Mouse (Mus musculus) thymus, adult 18-20 months (tissue): Measurements from ENCODE around the gene Akp3.

Source experiments
- DNase-seq, 2 experiments: peaks; one replicate each; pipeline ENCODE4 v3.0.0; 2022; ENCODE audit warnings: mixed read lengths in 2 of 2

Akp3 gene

DNA sequence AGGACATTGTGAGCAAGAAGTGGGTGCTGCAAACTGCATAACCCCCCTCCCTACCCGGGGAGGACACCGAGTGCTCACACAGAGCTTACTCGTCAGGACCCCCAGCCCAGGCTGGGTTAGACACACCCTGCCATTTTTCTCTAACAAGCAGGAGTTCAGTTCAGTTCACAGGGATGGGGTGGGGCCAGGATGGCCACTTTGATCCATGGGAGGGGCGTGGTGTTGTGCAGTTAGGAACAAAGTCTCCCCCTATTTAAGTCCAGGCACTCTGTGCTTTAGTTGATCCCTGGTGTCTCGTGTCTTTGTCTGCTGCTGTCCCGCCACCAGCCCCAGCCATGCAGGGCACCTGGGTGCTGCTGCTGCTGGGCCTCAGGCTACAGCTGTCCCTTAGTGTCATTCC, at the start of gene Akp3:
Gene Akp3, plus strand, starts transcription at position 301 of the 400 bp plus-strand sequence.
- no peak for DNase-seq

GRCm38 (mm10) chr1:87086196-87086595, 38.6 kb upstream of the Akp3 start:
- no peak for DNase-seq

- no peak for DNase-seq
Measured at GRCm38 (mm10) chr1:87086964-87087363, 37.8 kb upstream of the Akp3 start.

GRCm38 (mm10) chr1:87089251-87089650, 35.5 kb upstream of the Akp3 start:
- DNase-seq = no peak

DNA sequence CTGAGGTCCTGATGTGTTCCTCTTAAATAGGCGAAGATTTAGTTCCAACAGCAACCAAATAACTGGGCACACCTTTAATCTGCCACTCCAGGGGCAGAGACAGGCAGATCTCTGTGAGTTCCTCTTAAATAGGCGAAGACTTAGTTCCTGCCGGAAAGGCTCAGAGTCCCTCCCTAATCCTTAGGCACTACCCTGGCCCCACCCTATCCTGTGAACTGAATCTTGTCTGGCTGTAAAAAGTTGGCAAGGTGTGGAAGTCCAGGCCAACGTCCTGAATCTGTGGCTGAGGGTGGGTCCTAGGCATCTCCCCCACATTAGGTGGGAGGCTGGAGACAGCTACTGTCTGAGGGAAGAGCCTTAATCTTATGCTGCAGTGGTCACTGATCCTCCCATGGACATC, 34.9 kb upstream of the Akp3 start, which contains the start of gene Alppl2:
Gene Alppl2, minus strand, starts transcription at position 101 of the 400 bp plus-strand sequence.
- DNase-seq = no peak

GRCm38 (mm10) chr1:87095642-87096041, 29.1 kb upstream of the Akp3 start:
- no peak for DNase-seq

DNA sequence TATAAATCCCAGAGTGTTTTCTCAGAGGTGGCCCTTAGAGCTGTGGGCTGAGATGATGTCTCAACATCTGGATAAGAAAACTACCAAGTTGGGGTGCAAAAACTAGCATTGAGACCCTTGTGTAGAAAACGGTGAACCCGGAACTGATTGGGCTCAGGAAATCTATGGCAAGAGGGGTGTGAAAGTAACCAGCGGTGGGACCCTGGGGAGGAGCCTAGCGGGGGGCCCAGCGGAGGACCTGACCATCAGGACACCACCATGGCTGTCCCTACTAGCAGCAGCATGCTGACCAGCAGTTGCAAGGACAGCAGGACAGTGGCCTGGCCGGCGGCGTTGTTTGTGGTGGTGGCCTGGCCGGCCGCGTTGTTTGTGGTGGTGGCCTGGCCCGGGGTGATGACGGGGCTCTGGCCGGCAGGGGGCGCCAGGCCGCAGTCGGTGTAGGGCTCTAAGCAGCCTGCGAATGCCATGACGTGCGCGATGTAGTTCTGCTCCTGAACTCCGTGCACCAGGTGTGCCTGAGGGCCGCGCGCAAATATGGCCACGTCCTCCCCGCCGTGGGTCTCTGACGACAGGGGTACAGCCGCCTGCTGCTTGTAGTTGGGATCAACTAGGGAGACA, 26.3 kb upstream of the Akp3 start:
- DNase-seq = no peak

GRCm38 (mm10) chr1:87101411-87101810, 23.4 kb upstream of the Akp3 start, which contains the start of gene Alpi:
Alpi (minus strand) TSS chr1:87101606.
- no peak for DNase-seq

DNA sequence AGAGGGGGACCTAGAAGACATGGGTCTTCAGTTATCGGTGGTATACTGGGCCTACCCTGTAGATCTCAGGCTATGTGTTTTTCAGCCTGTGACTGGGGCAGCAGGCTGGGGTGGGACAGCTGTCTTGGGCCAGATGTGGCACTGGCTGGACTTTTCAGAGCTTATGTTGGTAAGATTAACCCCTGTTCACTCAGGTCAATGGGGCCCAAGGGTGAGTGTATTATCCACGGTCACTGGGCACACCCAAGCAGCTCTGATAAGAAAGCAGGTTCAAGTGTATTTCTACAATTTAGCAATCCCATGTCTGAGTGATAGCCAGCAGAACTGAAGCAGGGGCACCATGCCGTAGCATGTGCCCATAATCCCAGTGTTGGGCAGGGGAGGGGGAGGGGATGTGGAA, 22.7 kb upstream of the Akp3 start:
- DNase-seq = no peak

DNA sequence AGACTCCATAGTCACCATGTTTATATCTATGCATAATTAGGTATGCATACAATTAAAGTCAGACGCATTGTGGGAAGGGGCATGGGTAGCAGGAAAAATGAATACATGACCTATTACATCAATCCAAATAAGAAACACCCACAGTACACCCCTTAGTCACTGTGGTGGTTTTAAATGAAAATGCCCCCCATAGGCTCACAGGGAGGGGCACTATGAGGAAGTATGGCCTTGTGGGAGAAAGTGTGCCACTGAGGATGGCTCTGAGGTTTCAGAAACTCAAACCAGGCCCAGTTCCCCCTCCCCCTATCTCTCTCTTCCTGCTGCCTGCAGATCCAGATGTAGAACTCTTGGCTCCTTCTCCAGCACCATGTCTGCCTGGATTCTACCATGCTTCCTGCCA, 20.8 kb upstream of the Akp3 start:
- DNase-seq = no peak

DNA sequence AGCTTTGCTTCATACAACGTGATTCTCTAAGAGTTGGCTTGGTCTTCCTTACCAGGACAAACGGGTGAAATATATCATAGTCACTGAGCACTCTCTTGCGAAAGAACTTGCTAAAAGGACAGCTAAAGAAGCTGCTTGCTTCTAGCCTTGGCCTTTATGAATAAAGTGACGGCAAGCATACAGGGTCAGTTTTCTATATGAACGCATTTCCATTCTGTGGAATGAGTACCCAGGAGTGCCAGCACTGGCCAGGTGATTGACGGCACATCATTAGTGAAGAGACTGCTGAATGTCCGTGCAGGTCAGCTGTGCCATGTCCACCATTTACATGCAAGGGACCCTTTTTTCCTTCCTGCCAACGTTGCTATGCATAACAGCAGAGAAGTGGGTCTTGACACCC, 18.2 kb upstream of the Akp3 start:
- DNase-seq = no peak

DNA sequence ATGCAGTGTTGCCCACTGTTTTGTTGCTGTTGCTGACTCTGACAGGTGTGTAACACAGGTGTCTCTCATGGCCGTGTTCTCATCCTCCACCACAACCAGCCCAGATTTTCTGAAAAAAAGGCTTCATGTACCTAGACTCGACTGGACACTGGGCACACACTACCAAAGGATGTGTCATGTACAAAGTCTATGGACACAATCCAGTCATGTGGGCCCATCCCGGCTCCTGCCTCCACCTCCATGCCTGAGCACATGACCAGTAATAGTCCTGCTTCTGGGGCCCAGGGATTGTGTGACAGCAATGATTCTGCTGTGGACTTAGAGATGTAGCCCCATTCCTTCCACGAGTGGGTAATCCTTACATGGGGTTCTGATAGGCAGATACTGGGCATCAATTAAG, 16.2 kb upstream of the Akp3 start:
- DNase-seq = no peak

- no peak for DNase-seq
Measured at GRCm38 (mm10) chr1:87111719-87112354, 12.9 kb upstream of the Akp3 start.

- DNase-seq = no peak
Measured at GRCm38 (mm10) chr1:87114784-87115183, 10.0 kb upstream of the Akp3 start.

DNA sequence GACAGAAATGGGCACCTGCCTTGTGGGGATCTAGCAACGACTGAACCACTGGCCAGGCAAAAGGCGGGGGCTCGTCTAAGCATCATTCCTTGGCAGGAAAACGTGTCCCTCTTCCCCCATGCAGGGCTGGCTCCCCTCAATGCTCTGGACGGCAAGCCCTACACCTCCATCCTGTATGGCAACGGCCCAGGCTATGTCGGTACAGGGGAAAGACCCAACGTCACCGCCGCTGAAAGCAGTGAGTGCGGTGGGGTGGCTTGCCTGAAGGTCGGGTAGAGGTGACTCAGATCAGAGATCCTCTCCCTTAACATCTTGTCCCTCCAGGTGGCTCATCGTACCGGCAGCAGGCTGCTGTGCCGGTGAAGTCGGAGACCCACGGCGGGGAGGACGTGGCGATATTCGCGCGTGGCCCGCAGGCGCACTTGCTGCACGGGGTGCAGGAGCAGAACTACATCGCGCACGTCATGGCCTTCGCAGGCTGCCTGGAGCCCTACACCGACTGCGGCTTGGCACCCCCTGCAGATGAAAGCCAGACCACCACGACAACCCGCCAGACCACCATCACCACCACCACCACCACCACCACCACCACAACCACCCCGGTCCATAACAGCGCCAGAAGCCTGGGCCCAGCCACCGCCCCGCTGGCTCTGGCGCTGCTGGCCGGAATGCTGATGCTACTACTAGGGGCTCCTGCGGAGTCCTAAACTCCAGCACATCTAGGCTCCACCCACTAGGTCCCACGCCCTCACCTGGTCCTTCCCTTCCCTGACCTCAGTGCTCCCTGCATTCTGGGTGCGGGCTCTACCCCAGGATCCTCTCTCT, 2.6 kb downstream of the Akp3 start:
- no peak for DNase-seq

- no peak for DNase-seq
Measured at GRCm38 (mm10) chr1:87131803-87132202, 7.0 kb downstream of the Akp3 start.

DNA sequence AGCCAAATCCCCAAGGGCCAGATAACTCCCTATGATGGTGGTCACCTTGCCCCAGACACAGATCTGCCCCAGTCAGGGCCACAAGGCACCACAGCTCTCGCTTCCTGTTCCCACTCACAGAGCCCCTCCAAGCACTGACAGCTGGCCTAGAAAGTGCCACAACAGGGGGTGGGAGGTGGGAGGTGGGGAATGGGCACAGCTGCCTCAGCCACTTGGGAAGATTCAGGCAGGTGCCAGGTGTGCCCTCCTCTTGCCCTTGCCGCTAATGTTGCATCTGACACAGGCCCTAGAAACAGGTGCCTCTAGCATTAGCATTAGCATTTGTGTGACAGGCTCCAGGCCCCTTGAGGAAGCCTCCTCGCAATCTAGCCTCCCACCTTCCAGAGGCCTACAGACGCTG, 16.8 kb downstream of the Akp3 start:
- DNase-seq = no peak

DNA sequence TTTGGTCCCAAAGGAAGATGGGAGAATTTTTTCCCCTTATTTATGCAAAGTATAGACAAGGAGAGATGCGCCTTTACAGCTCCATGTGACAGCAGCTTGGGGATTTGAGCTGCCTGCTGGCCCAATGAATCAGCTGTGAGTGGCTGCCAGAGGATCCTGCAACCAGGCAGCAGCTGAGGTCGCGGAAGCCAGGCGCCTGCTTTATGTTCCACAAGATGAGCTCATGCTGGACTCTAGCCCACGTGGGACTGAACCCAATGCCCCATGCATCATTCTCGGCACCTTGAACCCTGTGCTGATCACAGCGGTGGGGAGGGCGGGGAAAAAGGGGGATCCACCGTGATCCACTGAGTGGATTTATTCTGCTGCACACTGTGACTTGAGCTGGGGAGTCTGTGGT, 17.7 kb downstream of the Akp3 start:
- no peak for DNase-seq

DNA sequence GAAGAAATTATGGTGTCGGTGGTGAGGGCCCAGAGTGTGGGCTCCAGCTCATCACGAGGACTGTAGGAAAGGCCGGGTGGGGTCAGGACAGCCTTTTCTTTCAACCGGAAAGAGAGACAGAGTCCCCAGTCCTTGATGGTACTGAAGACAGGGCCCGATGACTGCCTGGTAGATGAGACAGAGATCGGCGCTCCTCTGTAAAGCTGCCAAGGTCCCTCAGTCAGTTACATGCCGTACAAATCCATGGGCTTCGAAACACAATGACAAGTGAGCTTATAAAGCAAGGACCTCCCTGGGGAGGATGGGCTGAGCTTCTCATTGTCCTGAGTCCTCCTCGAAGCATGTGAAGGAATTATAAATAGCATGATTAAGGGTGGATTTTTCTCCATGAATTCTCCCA, 18.4 kb downstream of the Akp3 start:
- DNase-seq = no peak

DNA sequence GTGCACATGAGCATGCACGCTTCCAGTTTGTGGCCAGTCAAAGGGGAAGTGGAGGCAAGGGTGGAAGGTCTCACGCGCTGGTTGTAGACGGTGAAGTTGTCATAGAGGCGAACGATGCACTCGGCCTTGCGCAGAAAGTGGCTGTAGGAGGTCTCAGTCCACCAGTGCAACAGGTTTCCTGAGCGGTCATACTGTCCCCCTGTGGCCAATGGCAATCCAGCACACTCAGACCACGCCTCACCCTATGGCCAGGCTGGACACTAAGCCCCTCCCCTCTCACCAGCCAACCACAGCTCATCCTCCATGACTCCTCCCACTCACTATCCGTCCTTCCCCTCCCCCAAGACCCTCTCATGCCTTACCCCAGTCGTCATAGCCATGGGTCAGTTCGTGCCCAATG, 24.6 kb downstream of the Akp3 start:
- DNase-seq = no peak

GRCm38 (mm10) chr1:87151286-87151685, 26.5 kb downstream of the Akp3 start:
- DNase-seq = no peak

DNA sequence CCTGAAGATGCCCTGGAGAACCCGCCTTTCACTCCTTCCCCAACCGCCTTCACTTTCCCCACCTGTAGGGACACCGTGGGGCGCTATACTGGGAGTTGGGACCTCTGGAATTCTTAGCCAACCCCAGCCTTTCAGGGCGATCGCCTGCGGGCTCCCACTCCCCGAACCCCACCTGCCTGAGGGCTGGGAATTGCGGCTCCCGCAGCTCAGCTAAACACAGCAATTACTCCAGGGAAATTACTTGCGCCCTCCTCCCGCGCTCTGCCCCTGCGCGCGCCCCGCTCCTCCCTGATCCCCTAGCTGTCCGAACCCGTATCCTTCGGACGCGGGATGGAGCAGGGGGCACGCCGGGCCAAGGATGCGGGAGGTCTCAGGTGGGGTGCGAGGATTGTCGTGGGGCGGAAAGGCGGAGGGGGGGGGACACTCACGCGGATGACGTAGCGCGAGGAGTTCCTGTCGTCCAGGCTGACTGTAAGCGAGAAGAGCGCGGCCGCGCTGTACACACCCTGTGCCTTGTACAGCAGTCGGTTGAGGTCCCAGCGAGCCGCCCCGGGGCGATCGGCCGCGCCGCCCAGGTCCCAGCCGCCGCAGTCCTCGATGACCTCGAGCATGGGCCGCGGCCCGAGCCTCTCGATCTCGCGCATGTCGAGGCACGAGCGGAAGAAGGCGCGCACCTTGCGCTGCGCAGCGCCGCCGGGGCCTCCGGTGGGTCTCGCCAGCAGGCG, 29.2 kb downstream of the Akp3 start:
- no peak for DNase-seq

DNA sequence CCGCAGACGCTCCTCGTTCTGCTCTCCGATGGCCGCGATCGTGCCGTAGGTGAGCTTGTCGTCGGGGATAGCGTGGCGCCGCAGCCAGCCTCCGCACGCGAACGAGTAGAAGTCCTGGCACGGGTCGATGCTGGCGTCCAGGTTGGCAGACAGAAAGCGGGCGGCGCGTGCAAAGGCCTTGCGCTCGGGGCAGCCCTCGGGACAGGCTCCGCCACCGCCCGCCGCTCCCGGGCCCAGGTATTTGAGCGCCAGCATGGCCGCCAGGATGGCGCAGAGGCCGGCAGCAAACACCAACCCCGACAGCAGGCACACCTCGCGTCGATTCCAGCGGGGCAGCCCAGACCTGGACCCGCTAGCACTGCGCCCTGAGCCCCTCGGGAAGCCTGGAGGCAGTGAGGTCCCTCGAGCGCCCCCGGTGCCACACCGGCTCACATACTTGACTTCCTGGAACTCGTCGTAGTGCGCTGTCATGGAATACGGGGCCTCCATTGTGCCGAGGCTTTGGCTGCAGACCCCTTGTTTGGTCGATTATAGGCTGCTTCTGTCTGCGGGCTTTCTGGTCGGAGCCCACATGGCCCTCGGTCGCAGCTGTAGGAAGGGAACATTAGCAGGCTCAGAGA, 29.8 kb downstream of the Akp3 start:
- DNase-seq = no peak
